Mouse (Mus musculus) heart, postnatal 25 days (tissue): ENCODE results near the gene Zfp11. TPM values are rescaled to one million over a fixed set of nuclear protein-coding genes. Genes with fewer than 3 reads are reported as not detected.
"Not testable (repeated sequence)": the region's sequence is repeated elsewhere in the genome, so short reads cannot be mapped to it uniquely, and the experiment has no call there.

Experiments used
- DNase-seq: peaks from one replicate; pipeline ENCODE4 v3.0.0; 2022; ENCODE audit warnings: low spot score
- intact Hi-C: fragments of 180-260 bp; cut with DNase I; formaldehyde crosslinking; loops from one replicate; pipeline ENCODE4 v1.15.1; 2025
- total RNA-seq, 2 experiments: library from RNA; stranded (reverse); gene quantifications; 2 replicates each; pipeline ENCODE4 v1.2.3; 2021

Zfp11 gene
- total RNA-seq, 2 experiments from 2014 or later = 3.4 to 3.8 TPM

GRCm38 (mm10) chr5:129621361-129621760 is 48.5 kb downstream of the Zfp11 start:
- no peak for DNase-seq
- intact Hi-C loops = no loop called here

DNA sequence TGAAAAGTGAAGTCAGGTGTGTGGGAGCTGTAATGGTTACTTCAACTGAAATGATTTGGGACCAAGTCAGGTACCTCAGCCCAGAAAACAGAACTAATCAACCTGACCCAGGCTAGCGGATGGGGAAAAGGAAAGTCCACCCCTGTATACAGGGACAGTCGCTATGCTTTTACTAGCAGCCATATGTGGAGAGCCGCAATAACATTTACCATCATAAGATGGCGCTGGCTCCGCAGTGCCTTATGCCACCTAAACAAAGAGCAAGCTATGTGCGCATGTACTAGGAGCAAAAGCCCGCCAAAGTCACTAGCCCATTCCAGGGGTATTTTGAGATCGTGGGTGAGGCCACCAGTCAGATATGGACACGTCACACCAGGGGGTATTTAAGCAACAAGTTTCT is 49.3 kb downstream of the Zfp11 start:
- DNase-seq, intact Hi-C loops: not testable (repeated sequence)

DNA sequence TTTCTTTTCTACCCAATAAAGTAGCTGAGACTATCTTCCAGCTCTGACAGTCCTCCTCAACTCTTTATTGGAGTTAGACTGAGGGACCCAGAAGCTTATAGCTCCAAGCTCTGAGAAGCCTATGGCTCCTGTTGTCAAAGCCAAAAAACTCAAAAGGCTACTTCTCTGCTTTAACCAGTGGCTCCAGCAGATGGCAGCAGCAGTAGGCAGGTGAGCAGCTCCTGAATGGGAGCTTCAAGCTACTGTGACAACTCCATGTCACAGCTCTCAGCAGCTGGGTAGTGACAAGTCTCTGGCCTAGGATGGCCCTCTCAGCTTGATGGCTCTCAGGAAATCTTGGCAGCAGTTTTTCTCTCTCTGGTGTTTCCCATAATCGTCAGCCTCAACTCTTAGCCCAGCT is 58.8 kb downstream of the Zfp11 start:
- DNase-seq = no peak
- intact Hi-C loops = loop anchor here (2.0 to 5.0 kb wide), 3 partner anchors 111 to 266 kb away; no protein-coding TSS in a partner anchor

- intact Hi-C loops = no loop called here
- no peak for DNase-seq
Measured at GRCm38 (mm10) chr5:129607476-129607875, 62.4 kb downstream of the Zfp11 start.

Other genes starting within 250 kb of the Zfp11 start
- gene Sfswap, start 168.9 kb downstream of the Zfp11 start, total RNA-seq = 10 to 100 TPM; 30.3 to 33.7 TPM
- 1 to 10 TPM in 1 of 2 experiments, under 1 TPM in 1; 0.98 to 1.2 TPM for gene Mmp17, start 85.9 kb downstream of the Zfp11 start, total RNA-seq
- gene Sept14, start 38.4 kb upstream of the Zfp11 start, total RNA-seq = not detected
- gene Mrps17, start 45.4 kb upstream of the Zfp11 start, total RNA-seq = 10 to 100 TPM; 78.7 to 99.2 TPM
- gene Nipsnap2, start 55.0 kb upstream of the Zfp11 start, total RNA-seq = 100 to 1,000 TPM; 737 to 807 TPM
- 10 to 100 TPM; 10.6 to 13.2 TPM for gene Psph, start 117.3 kb upstream of the Zfp11 start, total RNA-seq
- 10 to 100 TPM; 10.0 to 12.2 TPM for gene Sumf2, start 176.9 kb upstream of the Zfp11 start, total RNA-seq
- 1,000 to 10,000 TPM; 1,029 to 1,056 TPM for gene Chchd2, start 217.4 kb upstream of the Zfp11 start, total RNA-seq
- gene Zbed5, start 225.6 kb upstream of the Zfp11 start, total RNA-seq = under 1 TPM; 0.21 to 0.31 TPM
- gene Phkg1, start 228.4 kb upstream of the Zfp11 start, total RNA-seq = 10 to 100 TPM; 16.1 to 18.4 TPM
- gene Nupr1l, start 238.4 kb upstream of the Zfp11 start, total RNA-seq = 1 to 10 TPM; 1.1 to 1.5 TPM